Mouse (Mus musculus) lung, embryonic 14.5 days (tissue): ENCODE results near the gene Mpp4. TPM values are rescaled to one million over a fixed set of nuclear protein-coding genes. Genes with fewer than 3 reads are reported as not detected.

ENCODE experiments used
- ATAC-seq: fragments of 200-750 bp; cut with Nextera tagmentation; 2 replicates; pipeline ENCODE4 v1.8.0; 2017; ENCODE audit warnings: mild to moderate bottlenecking, moderate TSS enrichment, moderate library complexity; ENCODE audit not compliant: insufficient read depth
- DNase-seq: peaks from one replicate; pipeline ENCODE4 v3.0.0-alpha.2; 2015
- H3K27ac ChIP-seq: fragments of 300-500 bp; sonication (generic); 2 replicates; pipeline ENCODE4 v1.5.1; 2014; ENCODE audit warnings: low read depth, mild to moderate bottlenecking, moderate library complexity
- H3K27me3 ChIP-seq: fragments of 300-500 bp; sonication (generic); 2 replicates; pipeline ENCODE4 v1.6.1; 2014; ENCODE audit warnings: low read length, control low read depth; ENCODE audit not compliant: insufficient read depth
- H3K36me3 ChIP-seq: fragments of 300-500 bp; sonication (generic); 2 replicates; pipeline ENCODE4 v1.6.1; 2014; ENCODE audit warnings: control low read depth; ENCODE audit not compliant: insufficient read depth
- H3K4me1 ChIP-seq: fragments of 300-500 bp; sonication (generic); 2 replicates; pipeline ENCODE4 v1.6.1; 2014; ENCODE audit warnings: antibody characterized with exemption, control low read depth; ENCODE audit not compliant: insufficient read depth
- H3K4me2 ChIP-seq: fragments of 300-500 bp; sonication (generic); 2 replicates; pipeline ENCODE4 v1.6.1; 2014; ENCODE audit warnings: mild to moderate bottlenecking
- H3K4me3 ChIP-seq: fragments of 300-500 bp; sonication (generic); 2 replicates; pipeline ENCODE4 v1.5.1; 2014; ENCODE audit warnings: low read depth, low read length
- H3K9ac ChIP-seq: fragments of 300-500 bp; sonication (generic); 2 replicates; pipeline ENCODE4 v1.6.1; 2014
- H3K9me3 ChIP-seq: fragments of 300-500 bp; sonication (generic); 2 replicates; pipeline ENCODE4 v1.6.1; 2016; ENCODE audit warnings: low read depth, low read length, control low read depth
- CTCF ChIP-seq: IDR thresholded peaks from 2 replicates; pipeline ENCODE4 v1.5.1; 2016; ENCODE audit warnings: antibody characterized with exemption, low read depth
- WGBS: fragments of 180-500 bp; shearing (Covaris S2); extraction: QIAGEN DNeasy Blood & Tissue Kit; methylation state at CpG from one replicate; pipeline ENCODE4 v1.1.7; 2014; 5-methylcytosine and 5-hydroxymethylcytosine counted together
- polyA plus RNA-seq: library from polyadenylated mRNA; unstranded; fragments of >200 nt; fragmentation: Nextera tagmentation; extraction: Ambion mirVana; gene quantifications from 2 replicates; pipeline ENCODE4 v1.2.1, GENCODE M21; 2014

The Mpp4 gene
- 0.09 and 0.11 TPM in 2 replicates for polyA plus RNA-seq

DNA sequence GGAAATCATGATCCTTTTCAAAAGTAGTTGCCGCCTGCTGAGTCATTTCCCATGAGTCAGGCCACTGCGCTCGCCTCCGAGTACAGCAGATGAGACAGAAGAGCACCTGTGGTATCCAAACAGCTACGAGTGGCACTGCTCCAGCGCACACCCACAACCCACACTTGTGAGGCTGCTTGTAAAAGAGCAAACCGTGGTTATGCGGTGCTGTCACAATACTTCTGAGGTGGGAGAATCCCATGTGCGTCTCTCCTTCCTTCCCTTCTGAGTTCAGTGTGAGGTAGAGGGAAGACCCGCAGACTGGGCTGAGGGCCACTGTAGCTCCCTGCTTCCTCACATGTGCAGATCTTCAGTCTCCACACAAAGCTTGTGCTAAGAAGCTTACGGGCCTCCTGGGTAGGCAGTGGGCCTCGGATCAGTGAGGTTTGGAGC is at the start of gene Mpp4:
Gene Mpp4, minus strand, starts transcription at position 360 of the 432 bp plus-strand sequence.
- no peak for TF ChIP-seq CTCF
- no peaks in the 10 kb centered on the region for H3K9me3 ChIP-seq
- H3K4me1 ChIP-seq: no peaks in the 10 kb centered on the region
- 65% methylated on average over 12 of the region's 12 CpGs for WGBS
- H3K4me3 ChIP-seq: no peak within 1 kb of the TSS
- H3K27me3 ChIP-seq: no peaks in the 10 kb centered on the region
- peaks cover 20% of the 10 kb centered on the region; the same call in 1 of the 2 replicates for H3K36me3 ChIP-seq
- ATAC-seq (no peak), DNase-seq (no peak)
- H3K4me2 ChIP-seq: no peak within 1 kb of the TSS
- no peak within 1 kb of the TSS for H3K27ac ChIP-seq
- no peak within 1 kb of the TSS for H3K9ac ChIP-seq

DNA sequence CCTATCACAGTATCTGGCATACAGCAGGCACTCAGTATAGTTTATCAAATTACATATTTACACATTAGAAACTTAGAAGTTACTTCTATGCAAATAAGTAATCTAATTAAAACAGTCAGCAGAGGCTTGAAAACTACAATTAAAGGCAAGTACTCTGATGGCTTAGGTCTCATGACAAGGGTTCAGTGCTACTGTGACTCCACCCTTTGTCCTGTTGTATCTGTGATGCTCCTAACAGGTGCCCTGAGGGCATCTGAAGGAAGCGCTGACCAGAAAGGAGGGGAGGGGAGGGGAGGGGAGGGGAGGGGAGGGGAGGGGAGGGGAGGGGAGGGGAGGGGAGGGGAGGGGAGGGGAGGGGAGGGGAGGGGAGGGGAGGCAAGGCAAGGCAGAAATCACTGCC is 49.8 kb upstream of the Mpp4 start:
- H3K27ac ChIP-seq: no peak overlapping the region
- ATAC-seq: no peak

DNA sequence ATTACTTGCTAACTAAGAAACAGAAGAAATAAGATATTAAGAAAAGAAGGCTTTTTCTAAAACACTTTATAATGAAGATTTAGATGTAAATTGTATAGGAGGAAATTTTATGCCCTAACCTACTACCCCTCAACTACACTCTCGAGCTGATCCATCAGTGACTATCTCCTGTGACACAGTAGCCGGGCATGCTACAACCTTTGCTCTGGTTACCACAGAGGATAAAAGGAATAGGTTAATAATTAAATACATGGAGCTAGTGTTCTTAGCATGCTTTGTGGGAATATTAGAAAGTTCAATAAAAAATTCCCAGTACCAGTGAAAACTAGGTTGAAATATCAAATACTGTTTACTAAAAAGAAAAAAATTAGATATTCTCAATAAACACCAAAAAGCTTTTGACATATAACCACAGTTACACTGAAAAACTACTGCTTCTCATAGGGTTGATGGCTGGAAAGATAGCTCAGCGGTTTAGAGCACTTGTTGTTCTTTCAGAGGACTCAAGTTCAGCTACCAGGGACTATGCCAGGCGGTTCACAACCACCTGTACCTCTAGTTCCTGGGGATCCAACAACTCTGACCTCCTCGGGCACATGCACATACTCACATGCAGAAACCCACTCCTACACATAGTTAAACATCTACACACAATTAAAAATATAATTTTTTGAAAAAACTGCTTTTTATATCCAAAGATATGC is 49.0 kb upstream of the Mpp4 start:
- H3K9me3 ChIP-seq: no peaks in the 10 kb centered on the region
- no peak overlapping the region for H3K4me3 ChIP-seq
- DNase-seq (no peak), ATAC-seq (no peak)
- 63% methylated on average over 5 of the region's 5 CpGs for WGBS
- no peak for TF ChIP-seq CTCF
- H3K27ac ChIP-seq: no peak overlapping the region
- H3K27me3 ChIP-seq: no peaks in the 10 kb centered on the region
- no peak overlapping the region for H3K4me2 ChIP-seq
- peaks cover 24% of the 10 kb centered on the region; the same call in 1 of the 2 replicates for H3K36me3 ChIP-seq
- H3K9ac ChIP-seq: no peak overlapping the region
- H3K4me1 ChIP-seq: no peaks in the 10 kb centered on the region

More for the DNA sequence above, 49.8 kb upstream of the Mpp4 start:
- no peak for TF ChIP-seq CTCF
- H3K4me2 ChIP-seq: no peak overlapping the region
- no peaks in the 10 kb centered on the region for H3K4me1 ChIP-seq
- WGBS: 40% methylated on average over 1 of the region's 1 CpGs
- H3K9me3 ChIP-seq: no peaks in the 10 kb centered on the region
- H3K9ac ChIP-seq: no peak overlapping the region
- no peak overlapping the region for H3K4me3 ChIP-seq
- no peaks in the 10 kb centered on the region for H3K27me3 ChIP-seq
- no peak for DNase-seq
- peaks cover 20% of the 10 kb centered on the region; the same call in 1 of the 2 replicates for H3K36me3 ChIP-seq

DNA sequence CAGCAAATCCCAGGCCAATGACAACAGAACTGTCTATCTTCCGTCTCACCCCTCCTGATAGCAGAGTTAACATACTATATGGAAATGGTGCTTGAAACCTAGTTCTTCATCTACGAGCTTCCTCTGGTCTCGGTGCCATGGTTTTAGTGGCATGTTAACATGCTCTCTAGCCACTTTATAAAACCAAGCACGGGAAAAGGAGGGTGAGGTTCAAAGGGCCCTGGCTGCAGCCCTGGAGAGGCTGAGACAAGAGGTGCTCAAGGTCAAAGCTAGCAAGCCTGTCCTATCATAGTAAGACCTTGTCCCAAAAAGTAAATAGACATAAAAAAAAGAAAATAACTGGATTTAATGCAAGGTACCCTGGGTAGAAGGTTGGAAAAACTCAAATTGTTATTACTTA is 48.5 kb upstream of the Mpp4 start:
- no peak for ATAC-seq
- WGBS: 65% methylated on average over 4 of the region's 4 CpGs
- H3K36me3 ChIP-seq: peaks cover 24% of the 10 kb centered on the region; the same call in 1 of the 2 replicates

DNA sequence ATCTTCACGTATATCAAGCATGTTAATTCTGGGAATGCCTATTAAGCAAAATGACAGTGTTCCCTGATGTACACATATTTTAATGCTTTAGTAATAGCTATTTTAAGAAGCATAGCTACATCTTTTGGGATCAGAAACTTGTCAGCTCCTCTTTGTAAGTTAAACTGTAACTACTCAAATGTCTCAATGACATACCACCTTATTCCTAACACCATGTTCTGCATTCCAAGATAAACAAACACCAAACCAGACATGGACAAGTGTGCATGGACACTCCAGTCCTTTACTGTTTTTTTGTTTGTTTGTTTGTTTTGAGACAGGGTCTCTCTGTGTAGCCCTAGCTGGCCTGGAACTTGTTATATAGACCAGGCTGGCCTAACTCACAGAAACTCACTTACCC is 45.1 kb upstream of the Mpp4 start:
- no peak overlapping the region for H3K27ac ChIP-seq
- H3K9ac ChIP-seq: no peak overlapping the region
- no peak for TF ChIP-seq CTCF
- peaks cover 12% of the 10 kb centered on the region; the same call in 1 of the 2 replicates for H3K36me3 ChIP-seq
- WGBS: 71% methylated on average over 1 of the region's 1 CpGs
- no peaks in the 10 kb centered on the region for H3K9me3 ChIP-seq
- ATAC-seq: no peak
- no peaks in the 10 kb centered on the region for H3K4me1 ChIP-seq
- H3K27me3 ChIP-seq: no peaks in the 10 kb centered on the region
- H3K4me3 ChIP-seq: no peak overlapping the region
- DNase-seq: no peak
- H3K4me2 ChIP-seq: no peak overlapping the region

More for the DNA sequence above, 48.5 kb upstream of the Mpp4 start:
- no peaks in the 10 kb centered on the region for H3K9me3 ChIP-seq
- no peak for DNase-seq
- H3K4me3 ChIP-seq: no peak overlapping the region
- no peak overlapping the region for H3K9ac ChIP-seq
- no peaks in the 10 kb centered on the region for H3K27me3 ChIP-seq
- TF ChIP-seq CTCF: no peak
- H3K4me1 ChIP-seq: no peaks in the 10 kb centered on the region
- no peak overlapping the region for H3K27ac ChIP-seq
- no peak overlapping the region for H3K4me2 ChIP-seq

DNA sequence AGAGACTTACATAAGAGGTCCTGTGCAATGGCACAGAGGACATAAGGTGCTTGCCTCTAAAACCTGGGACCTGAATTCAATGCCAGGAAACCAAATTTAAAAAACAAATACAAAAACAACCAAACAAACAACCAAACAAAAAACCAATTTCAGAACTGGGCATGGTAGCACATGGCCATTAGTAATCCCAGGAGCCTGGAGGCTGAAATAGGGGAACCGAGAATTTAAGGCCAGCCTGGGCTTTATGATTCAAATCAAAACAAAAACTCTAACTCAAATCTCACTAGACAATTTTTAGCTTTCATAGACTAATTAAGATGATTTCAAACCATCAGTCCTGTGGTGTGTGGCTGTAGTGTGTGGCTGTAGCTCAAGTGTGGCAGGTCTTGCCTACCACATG is 41.3 kb upstream of the Mpp4 start:
- ATAC-seq: no peak
- no peaks in the 10 kb centered on the region for H3K4me1 ChIP-seq
- H3K27me3 ChIP-seq: no peaks in the 10 kb centered on the region
- no peak overlapping the region for H3K27ac ChIP-seq
- no peak overlapping the region for H3K4me3 ChIP-seq
- peaks cover 36% of the 10 kb centered on the region for H3K36me3 ChIP-seq
- no peak for TF ChIP-seq CTCF
- no peak overlapping the region for H3K4me2 ChIP-seq
- no peaks in the 10 kb centered on the region for H3K9me3 ChIP-seq
- no peak overlapping the region for H3K9ac ChIP-seq
- no peak for DNase-seq
- WGBS: 77% methylated on average over 1 of the region's 1 CpGs

DNA sequence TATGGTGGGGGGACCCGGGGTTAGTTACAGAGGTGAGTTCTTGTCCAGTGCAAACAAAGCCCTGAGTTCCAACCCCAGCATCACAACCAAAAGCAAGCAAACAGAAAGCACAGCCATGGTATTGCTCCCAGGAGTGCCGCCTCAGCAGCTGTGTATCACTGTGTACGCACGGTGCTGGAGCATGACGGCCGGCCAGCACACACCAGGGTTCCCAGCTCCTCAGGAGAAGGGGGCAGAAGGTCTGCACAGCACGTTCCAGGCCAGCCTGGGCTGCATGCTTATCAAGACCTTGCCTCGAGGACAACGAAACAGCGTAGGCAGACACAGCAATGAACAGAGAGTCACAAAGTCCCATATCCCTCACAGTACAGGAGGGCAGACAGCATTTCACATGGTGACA is 39.2 kb upstream of the Mpp4 start:
- WGBS: 85% methylated on average over 10 of the region's 10 CpGs
- DNase-seq: no peak
- Histone ChIP-seq H3K27me3 (no peaks in the 10 kb centered on the region), H3K4me2 (no peak overlapping the region), H3K9me3 (no peaks in the 10 kb centered on the region), H3K27ac (no peak overlapping the region), H3K4me1 (no peaks in the 10 kb centered on the region), H3K4me3 (no peak overlapping the region), H3K36me3 (peaks cover 31% of the 10 kb centered on the region), H3K9ac (no peak overlapping the region)
- ATAC-seq: no peak
- TF ChIP-seq CTCF: no peak
